Mouse (Mus musculus) cerebellum, adult 18-20 months (tissue): ENCODE data around the gene Satb1.

Source experiments
- DNase-seq, 2 experiments: peaks; one replicate each; pipeline ENCODE4 v3.0.0; 2021

Gene Satb1

DNA sequence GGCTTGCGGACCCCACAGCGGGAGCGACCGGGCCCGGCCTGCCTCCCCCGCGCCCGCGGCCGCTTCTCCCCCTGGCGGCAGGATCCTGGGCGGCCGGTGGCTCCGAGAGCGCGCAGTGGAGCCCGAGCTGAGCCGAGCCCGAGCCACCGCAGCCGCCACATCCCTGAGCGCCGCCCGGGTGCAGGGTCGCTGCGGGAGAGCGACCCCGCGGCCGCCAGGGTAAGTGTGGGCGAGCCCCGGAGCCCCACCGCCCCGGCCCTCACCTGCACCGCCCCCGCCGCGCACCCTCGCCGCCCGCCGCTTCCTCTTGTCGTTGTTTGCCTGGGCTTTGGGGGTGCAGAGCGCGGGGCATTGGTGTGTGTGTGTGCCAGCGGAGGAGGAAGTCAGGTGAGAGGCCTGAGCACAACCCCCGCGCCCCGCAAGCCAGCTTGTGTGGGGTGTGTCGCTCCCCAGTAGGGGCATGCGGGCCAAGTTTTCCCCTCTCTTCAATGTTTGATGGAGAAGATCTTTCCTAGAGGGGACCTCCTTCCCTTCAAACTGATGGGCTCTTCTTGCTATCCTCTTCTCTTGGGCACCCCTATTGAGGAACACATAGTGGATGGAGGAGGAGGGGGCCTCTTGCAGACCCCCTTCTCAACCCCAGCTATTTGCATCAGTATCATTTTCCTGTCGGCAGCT lies at the start of gene Satb1:
Gene Satb1 (minus strand): TSS at position 391 of the 678 bp plus-strand sequence.
- peak; percentile 25 to 62 for DNase-seq

DNA sequence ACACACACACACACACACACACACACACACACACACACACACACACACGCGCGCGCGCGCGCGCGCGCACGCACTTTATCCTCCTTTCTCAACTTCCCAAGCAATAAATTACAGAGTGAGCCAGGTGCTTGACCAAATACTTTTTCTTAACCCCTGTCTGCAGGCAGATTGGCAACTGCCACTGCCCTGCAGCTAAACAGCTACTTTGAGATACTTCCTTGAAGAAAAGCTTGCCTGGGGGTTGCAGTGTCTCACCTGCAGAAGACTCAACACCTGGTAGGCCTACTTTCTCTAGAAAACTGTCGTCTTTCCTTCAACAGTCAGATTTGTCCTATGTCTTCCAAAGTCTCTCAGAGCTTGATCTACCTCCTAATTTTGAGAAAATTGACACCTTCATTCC lies 49.5 kb upstream of the Satb1 start:
- no peak for DNase-seq

DNA sequence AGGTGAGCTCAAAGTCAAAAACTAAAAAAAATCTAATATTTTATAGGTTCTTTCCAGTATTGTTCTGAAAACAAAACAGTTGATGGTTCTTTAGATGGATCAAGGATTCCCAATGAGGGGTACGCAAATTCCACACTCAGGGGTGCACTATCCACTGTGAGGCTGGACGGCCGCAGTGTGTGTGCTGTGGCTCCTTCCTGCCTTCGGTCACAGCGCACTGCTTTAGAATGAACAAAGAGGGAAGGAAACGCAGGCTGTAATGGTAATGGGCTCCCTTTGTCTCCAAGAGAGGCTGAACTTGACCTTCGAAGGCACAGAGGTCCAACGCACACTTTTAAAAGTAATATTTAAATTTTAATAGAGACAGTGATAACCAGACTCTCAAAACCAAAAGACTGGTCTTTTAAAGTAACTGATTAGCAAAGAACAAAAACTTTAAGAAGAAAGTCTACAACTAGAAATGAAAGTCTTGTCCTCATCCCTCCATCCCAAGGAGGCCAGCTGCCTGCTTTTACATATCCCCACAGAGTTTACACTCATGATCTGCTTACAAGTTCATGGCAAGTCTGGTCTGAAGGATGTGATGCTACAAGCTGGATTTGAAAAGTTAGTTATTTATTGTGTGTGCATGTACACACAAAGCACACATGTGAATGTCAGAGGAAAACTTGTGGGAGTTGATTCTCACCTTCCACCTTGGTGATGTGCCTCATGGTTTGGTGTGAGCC lies 48.0 kb upstream of the Satb1 start:
- no peak for DNase-seq

DNA sequence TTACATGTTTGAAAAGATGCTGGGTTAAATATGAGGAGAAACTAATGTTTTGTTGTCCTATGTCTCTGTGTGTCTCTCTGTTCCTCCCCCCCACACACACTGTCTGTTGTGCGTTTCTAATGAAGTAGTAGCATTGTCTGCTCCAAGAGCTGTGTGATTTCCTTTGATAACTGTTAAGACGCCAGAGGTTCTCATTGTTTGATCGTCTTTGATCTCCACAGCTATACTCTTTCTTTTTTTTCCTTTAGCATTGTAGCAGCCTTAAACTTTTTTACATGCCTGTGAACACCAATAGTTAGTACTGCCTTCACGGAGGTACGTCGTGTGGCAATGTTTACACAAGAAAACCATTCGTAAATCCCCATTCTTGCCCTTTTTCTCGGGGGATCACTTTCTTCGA lies 47.1 kb upstream of the Satb1 start:
- no peak for DNase-seq

DNA sequence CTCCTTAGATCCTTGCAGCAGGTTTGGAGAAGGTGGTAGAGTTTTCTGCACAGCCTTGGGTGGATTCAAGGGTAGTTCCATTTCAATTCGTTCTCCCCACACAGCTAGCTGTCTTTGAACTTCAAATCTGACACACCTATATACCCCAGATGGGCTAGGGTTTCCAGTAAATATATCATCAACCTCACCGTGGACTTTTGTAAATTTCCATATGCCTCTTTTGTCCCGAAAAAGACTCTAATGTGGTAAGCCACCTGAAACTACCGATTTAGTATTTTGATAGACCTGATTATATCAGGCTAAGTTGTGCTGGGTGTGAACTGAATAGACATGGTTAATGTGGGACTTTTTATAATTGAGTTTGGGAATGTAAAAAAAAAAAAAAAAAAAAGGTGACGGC lies 46.6 kb upstream of the Satb1 start:
- no peak for DNase-seq

DNA sequence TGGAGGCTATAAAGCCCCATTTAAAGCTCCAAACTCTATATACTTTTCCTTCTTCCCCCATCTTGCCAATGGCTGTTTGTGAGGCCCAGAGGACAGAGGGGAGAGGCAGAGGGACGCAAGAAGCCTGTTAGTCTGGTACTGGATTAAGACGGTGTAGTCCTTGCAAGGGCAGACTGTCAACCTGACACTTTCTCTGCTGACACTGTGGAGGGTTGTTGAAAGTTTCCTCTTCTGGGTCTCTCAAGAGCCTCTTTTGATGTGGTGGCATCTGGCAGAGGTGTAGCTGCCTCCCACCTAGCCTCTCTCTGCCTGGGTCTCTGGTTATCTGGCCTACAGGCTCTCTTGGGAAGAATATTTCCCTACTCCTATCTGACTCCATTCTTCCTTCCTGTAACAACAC lies 46.1 kb upstream of the Satb1 start:
- DNase-seq: no peak

DNA sequence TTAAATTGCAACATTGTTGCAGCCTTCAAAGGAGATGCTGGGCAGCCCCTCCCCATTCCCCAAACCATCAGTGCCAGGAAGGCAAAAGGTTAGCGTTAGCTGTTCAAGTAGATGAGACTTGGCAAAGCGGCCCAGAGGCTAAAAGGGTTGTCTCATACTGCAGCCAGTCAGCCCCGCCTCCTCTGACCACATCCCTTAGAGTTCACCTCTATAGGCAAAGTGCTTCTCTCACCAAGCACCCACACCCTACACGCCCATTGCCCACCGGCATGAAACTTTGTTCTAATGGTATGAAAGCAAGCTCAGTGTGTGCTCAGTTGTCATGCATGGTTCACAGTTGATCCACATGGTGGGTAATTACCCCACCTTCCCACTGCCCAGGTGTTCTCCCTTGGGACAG lies 43.4 kb upstream of the Satb1 start:
- DNase-seq: no peak

DNA sequence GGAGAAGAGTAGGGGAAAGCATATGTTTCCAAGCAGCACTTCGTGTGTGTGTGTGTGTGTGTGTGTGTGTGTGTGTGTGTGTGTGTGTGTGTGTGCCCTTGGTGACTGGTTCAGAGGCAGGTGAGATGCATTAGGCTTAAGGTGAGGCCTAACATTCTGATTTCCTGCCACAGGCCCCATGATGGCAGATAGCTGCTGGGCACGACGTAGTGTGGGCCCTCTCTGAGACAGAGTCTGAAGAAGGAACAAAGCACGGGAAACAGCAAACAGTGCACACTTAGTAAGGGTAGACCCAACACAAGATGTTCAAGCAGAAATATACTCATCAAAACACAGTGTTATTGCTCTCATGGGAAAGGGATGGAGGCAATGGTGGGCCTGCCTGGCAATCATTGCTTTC lies 24.5 kb upstream of the Satb1 start:
- no peak for DNase-seq

DNA sequence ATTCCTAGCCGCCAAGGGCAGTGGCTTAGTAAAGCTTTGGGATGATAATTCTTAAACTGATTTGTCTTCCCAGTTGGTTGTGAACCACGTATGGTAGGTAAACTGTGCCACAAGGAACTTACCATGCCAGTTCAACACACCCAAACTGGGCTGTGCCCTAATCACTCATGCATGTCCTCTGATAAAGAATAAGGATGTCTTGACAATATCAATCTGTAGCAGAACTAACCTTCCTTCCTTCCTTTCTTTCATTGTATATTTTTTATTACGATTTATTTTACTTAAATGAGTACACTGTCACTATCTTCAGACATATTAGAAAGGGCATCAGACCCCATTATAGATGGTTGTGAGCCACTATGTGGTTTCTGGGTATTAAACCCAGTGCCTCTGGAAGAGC lies 23.2 kb upstream of the Satb1 start:
- no peak for DNase-seq

DNA sequence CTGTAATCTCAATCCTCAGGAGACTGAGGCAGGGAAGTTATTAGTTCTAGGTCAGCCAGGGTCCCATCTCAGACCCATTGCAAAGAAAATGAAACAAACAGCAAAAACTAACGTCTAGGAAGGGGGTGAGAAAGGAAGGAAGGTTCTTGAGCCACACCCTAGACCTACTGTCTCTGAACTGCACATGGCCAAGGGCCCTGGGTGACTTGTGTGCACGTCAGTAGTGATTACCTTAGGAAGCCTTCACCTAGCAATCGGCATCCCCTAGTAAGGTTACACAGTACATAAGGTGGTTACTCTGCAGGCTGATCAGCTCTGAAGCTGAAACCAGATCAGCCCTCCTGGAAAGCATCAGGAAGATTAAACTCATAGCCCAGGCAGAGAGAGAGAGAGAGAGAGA lies 22.2 kb upstream of the Satb1 start:
- no peak for DNase-seq

DNA sequence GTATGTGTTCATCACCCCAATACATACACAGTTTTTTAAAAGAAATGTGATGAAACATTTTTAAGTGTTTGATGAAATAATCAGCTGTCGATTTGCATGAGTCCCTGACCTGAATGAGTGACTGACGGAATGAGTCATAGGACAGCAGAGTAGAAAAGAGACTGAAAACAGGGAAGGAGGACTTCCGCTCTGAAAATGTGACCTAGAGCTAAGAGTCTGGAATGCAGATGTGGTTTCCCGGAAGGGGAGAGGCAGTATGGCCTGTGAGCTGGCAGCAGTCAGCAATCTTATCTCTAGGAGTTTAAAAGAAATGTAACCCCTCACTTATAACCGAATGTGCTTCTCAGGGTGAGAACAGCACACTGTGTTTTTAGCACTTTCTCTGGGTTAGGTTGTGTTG lies 20.9 kb upstream of the Satb1 start:
- DNase-seq: no peak

DNA sequence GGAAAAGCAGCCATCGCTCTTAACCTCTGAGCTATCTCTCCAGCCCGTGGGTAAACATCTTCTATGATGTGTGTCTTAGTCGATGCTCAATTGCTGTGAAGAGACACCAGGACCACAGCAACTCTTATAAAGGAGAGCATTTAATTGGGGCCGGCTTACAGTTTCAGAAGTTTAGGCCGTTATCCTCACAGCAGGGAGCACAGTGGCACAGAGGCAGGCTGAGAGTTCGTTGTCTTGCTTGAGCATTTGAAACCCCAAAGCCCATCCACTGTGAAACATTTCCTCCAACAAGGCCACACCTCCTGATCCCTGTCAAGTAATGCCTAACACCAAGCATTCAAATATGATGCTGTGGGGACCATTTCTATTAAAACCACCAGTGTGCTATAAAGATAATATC lies 7.5 kb upstream of the Satb1 start:
- no peak for DNase-seq

DNA sequence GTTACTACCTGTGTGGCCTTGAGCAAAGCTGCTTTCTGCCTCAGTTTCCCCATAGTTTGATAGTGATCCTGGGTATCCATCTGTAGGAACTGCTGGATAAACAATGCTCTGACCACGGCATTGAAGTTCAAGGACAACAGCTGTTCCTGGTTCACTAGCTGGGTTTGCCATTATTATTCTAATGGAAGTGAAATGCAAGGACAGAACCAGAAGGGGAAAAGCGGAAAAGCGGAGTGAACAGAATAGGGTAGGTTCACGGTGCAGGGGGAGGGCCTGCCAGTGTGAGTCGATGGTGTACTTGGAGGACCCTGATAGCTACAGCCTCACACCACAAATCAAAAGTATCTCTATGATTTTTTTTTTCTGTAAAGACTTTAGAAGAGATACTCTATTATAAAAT lies 6.4 kb upstream of the Satb1 start:
- DNase-seq: no peak

DNA sequence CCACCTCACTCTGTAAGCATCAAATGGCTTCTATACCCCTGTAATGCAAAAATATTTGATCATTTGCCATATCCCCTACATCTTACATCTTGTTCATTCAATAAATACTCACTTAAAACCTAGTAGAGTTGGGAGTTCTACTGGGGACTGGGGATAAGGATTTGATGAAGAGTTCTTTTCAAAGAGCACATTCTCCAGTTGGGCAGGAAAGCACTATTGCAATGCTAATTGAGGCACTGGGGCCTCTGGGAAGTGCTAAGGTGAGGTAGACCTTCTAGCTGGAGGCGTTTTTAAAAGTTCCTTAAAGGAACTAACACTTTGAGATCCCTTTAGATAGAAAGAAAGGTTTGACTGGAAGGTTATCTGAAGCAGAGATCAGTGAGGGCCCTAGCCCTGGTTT lies 3.8 kb upstream of the Satb1 start:
- DNase-seq: no peak

DNA sequence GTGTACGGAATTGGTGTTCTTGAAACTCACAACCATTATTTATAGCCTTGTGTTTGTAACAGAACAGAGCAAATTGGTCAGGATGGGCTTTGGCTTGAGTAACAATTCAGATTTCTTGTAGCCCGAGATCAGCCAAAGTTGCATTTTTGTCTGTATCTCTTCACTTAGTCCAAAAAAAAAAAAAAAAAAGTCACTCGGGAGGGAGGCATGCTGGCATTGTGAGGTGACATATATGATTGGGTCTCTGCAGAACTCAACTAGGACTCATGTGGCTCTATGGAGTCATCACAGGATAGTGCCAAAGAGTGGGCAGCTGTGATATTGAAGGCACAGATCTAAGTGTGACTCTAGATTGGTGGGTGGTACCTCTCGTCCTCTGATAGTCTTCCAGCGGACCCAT lies 3.2 kb upstream of the Satb1 start:
- DNase-seq: no peak

DNA sequence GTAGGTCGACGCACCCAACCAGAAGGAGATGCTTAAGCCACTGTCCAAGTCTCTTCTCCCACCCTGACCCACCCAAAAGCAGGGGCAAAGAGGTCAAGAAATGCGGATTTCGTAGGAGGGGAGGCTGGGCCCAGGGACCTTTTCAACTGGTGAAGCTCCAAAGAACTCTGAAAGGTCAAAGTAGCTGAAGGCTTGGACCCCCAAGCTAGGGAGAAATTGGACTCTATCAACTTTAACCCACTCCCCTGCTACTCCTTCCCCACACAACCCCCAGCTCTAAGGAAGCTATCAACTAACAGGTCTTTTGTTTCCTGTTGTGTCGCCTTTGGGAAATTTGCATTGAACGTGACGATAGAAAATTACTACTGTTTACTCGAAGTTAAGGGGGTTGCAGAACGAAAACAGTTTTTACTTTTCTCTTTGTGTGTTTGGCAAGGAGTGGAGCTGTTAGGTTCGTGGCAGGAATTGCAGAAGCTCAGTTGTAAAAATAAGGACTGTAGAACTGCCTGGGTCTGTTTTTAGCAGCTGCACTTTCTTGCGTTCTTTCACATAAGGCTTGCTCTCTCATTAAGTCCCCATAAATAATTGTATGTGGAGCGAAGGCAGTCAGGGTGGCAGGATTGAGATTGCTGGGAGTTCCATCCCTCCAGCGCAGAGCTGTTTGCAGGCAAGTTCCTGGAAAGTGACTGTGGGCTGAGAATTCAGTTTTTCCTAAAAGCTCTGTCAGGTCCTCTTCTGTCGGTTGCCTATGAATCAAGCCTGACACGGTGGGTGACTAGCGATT lies 680 bp upstream of the Satb1 start:
- no peak for DNase-seq

DNA sequence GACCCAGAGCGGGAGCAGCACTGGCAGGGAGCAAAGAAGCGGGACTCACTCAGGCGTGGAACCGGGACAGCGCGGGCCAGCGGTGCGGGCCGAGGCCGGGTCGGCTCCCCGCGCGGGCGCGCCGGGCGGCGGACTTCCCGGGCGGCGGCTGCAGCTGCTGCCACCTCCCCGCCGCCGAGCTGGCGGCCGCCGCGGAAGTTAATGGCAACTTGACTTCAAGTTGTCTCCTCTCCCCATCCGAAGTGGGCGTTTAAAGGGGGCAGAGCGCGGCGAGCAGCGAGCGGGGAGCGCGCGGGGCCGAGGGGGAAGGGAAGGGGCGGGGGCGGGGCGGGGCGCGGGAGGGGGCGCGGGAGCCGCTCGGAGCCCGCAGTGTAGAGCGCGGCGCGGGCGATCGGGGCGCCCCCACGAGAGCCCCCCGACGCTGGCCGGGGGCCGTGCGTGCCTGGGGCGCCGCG lies 642 bp downstream of the Satb1 start:
- DNase-seq: peak in 1 of 2 experiments; percentile 6

DNA sequence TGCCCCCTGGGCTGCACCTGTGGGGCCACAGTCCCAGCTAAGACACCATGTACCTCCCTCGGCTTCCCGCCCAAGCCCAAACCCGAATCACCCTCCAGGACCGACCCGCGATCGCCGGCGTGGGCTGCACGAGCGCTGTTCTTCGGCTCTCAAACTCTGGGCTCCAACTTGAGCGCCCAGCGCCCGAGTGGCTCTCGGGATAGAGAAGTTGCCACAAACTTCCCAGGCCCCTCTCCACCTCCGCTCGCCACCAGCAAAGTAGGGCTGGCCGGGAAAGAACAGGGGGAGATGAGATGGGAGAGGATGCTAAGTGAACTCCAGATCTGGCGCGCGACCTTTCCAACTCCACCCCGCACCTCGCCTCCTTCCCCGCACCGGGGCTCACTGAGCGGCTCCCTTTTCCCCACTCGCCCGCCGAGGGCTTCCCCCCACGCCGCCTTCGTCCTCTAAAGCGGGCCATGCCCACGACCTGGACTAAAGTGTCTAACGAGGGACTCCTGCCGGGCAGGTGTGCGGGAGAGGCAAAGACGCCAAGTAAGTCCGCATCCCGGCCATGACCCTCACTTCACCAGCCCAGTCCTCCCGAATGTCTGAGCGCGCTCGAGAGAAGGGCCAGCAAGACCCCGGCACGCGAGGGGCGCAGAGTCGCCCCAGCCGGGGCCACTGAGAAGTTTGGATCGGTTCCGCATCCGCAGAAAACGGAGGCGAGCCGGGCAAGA lies 1.2 kb downstream of the Satb1 start:
- peak in 1 of 2 experiments; percentile 32 for DNase-seq

DNA sequence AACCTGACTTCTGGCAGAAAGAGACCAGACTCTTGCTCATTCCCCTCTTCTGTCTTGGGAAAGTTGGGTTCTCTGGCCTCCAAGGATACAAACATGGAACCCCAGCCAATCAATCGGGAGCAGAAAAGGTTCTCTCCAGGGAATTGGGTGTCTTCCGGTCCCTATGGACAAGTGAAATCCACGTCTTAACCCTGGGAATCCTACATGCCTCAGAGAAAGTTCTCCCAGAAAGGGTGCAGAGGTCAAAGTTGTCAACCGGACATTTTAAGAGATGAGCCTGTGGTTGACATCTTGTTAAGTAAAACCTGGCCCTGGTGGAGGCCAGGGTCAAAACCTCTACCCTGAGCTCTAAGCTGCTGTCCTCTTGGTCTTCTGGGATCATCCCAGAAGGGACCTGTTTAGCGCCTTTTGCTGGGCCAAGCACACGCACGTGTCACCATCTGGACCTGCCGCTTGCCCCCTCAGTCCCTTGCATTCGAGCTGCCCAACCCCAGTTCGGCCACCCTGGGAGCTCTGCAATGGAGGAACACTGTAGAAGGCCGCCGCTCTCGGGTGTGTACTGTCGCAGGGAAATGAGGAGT lies 1.9 kb downstream of the Satb1 start:
- DNase-seq: no peak

DNA sequence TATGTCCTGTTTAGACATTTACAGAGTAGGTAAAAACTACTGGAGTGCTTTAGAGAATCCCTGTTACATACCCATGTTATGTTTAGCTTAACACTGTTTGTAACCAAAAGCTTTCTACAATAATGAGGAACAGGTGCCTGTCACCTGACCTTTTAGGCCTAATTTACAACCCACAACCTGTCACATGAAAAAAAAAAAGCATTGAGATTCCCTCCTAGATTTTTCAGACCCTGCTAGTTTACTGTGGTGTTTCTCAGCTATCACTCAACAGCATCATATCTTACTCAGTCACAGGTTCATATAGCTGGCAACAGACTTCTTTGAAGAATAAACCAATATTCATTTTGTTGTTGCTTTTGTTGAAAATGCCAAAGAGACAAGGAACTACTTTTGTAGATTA lies 3.7 kb downstream of the Satb1 start:
- no peak for DNase-seq

DNA sequence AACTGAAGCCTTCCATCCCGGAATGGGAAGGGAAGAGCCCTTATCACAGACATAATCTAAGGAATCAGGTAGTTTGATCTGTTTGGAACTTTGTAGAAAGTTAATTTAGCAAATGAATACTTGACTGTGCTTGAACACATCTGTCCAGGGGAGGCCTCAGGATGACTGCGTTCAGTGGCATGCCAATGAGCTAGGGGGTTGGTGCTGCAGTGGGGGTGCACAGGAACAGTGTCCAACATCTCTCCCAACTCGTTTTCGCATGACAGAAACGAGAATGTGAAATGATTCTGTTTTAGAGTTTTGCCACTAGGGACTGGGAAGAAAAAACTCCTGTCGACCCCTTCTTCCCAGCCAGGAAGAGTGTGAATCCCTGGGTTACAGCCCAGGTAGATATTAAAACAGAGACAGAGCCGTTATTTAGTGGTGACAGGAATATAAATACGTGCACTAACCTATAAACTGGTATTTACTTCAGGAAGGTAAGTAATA lies 5.1 kb downstream of the Satb1 start:
- no peak for DNase-seq

DNA sequence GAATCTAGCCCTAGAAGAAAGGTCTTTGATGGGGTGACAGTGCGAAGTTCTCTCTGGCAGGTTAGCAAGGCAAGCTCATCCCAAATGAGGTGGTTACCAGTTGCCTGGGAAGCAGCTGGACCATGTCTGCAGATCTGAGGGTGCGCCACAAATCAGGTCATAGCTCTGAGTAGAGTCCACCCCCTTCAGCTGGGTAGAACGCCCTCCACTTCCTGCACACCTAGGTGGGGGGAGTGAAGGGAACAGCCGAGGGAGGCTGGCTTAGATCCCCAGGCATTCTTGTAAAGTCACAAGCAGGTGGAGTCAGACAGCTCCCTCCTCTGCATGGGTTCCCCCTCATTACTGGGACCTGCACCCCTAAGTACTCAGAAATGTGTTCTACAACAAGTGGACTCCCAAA lies 6.6 kb downstream of the Satb1 start:
- DNase-seq: no peak

DNA sequence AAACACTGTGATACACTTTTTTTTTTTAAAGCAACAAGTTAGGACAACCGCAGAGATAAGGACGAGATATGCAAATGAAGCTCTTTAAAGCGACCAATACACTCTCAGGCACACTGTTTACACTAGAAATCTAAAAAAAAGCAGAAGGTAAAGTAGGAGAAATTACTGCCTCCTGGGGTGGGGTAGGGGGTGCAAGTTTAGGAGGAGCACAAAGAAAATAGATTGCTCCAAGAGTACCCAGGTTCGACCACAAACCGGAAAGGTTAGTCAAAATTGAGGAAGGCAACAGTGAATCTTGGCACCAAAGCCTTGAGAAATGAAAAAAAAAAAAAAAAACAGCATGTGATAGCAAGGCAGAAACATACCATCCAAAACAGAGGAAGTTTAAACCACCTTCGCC lies 18.8 kb downstream of the Satb1 start:
- DNase-seq: no peak
